Mouse (Mus musculus) stomach, embryonic 15.5 days (tissue): ENCODE results near the gene Tshr. TPM values are rescaled to one million over a fixed set of nuclear protein-coding genes. Genes with fewer than 3 reads are reported as not detected.

Source experiments
- ATAC-seq: fragments of 200-750 bp; cut with Nextera tagmentation; 2 replicates; pipeline ENCODE4 v1.8.0; 2017; ENCODE audit warnings: low read depth, moderate number of reproducible peaks, moderate TSS enrichment; ENCODE audit not compliant: insufficient read depth, low FRiP score
- H3K27ac ChIP-seq: fragments of 300-500 bp; sonication (generic); 2 replicates; pipeline ENCODE4 v1.5.1; 2015; ENCODE audit warnings: mild to moderate bottlenecking, inconsistent platforms
- H3K27me3 ChIP-seq: fragments of 300-500 bp; sonication (generic); replicated peaks from 2 replicates; pipeline ENCODE4 v1.6.1; 2015; ENCODE audit warnings: inconsistent platforms
- H3K36me3 ChIP-seq: fragments of 300-500 bp; sonication (generic); 2 replicates; pipeline ENCODE4 v1.6.1; 2015; ENCODE audit warnings: inconsistent platforms
- H3K4me1 ChIP-seq: fragments of 300-500 bp; sonication (generic); 2 replicates; pipeline ENCODE4 v1.6.1; 2015; ENCODE audit warnings: inconsistent platforms
- H3K4me2 ChIP-seq: fragments of 300-500 bp; sonication (generic); 2 replicates; pipeline ENCODE4 v1.6.1; 2015; ENCODE audit warnings: mild to moderate bottlenecking, inconsistent platforms
- H3K4me3 ChIP-seq: fragments of 300-500 bp; sonication (generic); replicated peaks from 2 replicates; pipeline ENCODE4 v1.5.1; 2015; ENCODE audit warnings: inconsistent platforms
- H3K9ac ChIP-seq: fragments of 300-500 bp; sonication (generic); 2 replicates; pipeline ENCODE4 v1.6.1; 2015; ENCODE audit warnings: inconsistent platforms
- H3K9me3 ChIP-seq: fragments of 300-500 bp; sonication (generic); 2 replicates; pipeline ENCODE4 v1.6.1; 2016; ENCODE audit warnings: inconsistent platforms
- WGBS: fragments of 180-500 bp; shearing (Covaris S2); methylation state at CpG from one replicate; pipeline ENCODE4 v1.1.7; 2015; 5-methylcytosine and 5-hydroxymethylcytosine counted together
- polyA plus RNA-seq: library from polyadenylated mRNA; unstranded; fragments of >200 nt; fragmentation: Nextera tagmentation; extraction: Ambion mirVana; gene quantifications from 2 replicates; pipeline ENCODE4 v1.2.1, GENCODE M21; 2015

Tshr gene
- polyA plus RNA-seq, 1 experiment from 2014 or later, result 0.63 TPM

DNA sequence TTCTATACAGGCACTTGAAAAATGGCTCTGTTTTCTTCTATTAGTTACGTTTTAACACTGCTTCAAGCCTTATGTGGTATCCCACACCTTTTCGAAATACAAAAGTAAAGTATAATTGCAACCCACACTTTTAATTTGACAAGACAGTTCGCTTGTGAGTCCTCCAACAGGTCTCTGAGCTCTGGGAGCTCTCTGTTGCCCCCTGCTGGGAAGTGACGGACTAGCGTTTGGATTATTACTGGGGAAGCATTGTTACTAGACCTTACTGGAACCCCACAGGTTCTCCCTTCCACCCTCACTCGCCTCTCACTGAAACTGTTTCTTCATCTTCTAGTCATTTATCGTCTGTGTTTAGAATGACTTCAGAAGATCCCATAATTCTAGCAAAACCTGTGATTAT, 34.4 kb downstream of the Tshr start:
- H3K4me3 ChIP-seq, result no peak overlapping the region
- H3K4me1 ChIP-seq, result no peaks in the 10 kb centered on the region
- H3K27me3 ChIP-seq, result no peaks in the 10 kb centered on the region
- no peaks in the 10 kb centered on the region for H3K9me3 ChIP-seq
- H3K36me3 ChIP-seq, result no peaks in the 10 kb centered on the region
- no peak overlapping the region for H3K4me2 ChIP-seq
- no peak overlapping the region for H3K9ac ChIP-seq
- no peak for ATAC-seq
- no peak overlapping the region for H3K27ac ChIP-seq
- WGBS, result 49% methylated on average over 7 of the region's 7 CpGs

DNA sequence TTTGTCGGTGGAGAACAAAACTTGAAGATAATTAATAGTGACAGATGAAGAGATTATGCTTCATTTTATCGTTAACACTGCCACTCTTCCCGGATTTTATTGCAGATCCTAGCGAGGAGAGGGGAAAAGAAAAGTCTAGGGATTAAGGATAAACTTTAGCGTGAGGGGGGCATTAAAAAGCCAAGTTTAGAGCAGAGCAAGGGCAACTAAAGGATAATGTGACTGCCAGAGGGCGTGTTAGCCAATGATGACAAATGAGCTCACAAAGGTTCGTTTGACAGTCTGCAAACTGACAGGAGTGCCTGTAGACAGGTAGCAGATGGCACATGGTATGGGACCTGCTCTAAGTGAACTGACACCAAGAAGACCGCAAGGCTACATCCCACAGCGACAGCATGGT, 36.9 kb downstream of the Tshr start:
- Histone ChIP-seq H3K9me3 (no peaks in the 10 kb centered on the region), H3K27ac (no peak overlapping the region), H3K36me3 (no peaks in the 10 kb centered on the region), H3K9ac (no peak overlapping the region), H3K4me2 (no peak overlapping the region), H3K4me3 (no peak overlapping the region), H3K27me3 (no peaks in the 10 kb centered on the region), H3K4me1 (no peaks in the 10 kb centered on the region)
- 45% methylated on average over 9 of the region's 9 CpGs for WGBS
- no peak for ATAC-seq

DNA sequence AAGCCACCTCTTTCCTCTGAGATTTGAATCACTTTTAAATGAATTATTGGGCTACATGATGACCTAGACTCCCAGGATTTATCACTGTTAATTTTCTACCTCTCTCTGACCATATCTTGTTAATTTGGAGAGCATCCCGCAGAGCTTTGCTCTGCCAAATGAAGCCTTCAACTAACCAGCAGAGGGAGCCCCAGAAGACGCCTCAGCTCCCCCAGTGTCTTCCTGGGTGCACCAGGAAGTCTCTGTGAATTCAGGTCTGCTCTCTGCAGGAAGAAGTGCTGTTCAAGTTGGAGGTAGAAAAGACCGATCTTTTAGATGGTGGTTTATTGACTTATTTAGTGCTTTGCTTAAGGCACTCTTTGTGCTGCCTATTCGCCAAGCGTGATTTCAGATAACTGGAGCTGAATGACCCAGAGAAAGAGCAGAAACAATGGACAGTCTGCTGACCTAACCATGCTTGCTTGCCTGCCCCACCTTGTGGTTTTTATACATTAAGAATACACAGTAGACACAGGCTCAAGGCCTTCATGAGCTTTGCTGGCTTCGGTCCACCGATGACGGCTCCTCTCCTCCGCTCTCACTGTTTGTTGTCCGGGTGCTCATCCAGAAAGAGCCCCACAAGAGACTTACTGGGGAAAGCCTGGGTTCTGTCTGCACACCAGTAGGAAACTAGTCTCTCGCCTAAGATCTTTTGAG, 38.9 kb downstream of the Tshr start:
- WGBS, result 69% methylated on average over 11 of the region's 11 CpGs
- Histone ChIP-seq H3K36me3 (no peaks in the 10 kb centered on the region), H3K4me3 (no peak overlapping the region), H3K9me3 (no peaks in the 10 kb centered on the region), H3K27ac (peak overlapping the region; percentile 31; the same call in 1 of the 2 replicates), H3K9ac (no peak overlapping the region), H3K4me1 (no peaks in the 10 kb centered on the region), H3K4me2 (0 out of 2 replicates have a peak overlapping the region, but pooled peaks have one; percentile 5), H3K27me3 (no peaks in the 10 kb centered on the region)
- ATAC-seq, result no peak; the same call in 1 of the 2 replicates

DNA sequence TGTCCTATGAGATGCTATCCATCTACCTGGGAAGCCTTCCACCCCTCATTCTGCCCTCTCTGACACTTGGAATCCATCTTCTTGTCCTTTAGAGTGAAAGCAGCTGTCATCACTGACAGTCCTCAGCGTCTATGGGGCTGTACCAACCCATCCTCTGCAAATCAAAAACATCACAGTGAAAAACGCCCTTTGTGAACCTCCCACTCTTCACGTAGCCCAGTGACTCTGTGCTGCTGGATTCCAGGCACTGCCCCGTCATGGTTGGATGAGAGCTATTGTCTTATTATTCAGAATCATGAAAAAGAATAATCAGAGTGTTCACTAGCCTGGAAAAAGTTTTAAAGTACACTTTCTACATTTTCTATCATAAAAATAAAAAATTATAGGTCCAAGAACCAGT, 42.1 kb downstream of the Tshr start:
- H3K4me3 ChIP-seq, result no peak overlapping the region

DNA sequence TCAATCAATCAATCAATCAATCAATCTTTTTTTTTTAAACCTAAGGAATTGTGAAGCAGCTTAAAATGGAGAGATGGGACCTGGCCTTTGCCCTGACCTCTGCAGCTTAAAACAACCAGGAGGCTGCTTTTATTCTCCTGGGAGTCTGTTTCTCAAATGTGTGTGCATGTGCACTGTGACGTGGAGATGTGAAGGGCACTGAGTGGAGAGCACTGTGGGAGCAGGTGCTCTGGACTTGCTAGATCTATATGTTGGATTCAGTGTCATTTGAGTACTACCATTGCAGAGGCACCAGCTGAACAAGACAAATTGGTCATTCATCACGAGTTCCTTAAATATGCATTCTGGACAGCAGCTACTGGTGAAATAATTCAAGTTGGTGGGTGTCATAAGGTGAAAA, 42.8 kb downstream of the Tshr start:
- Histone ChIP-seq H3K4me1 (no peaks in the 10 kb centered on the region), H3K9ac (no peak overlapping the region), H3K4me2 (no peak overlapping the region), H3K27me3 (no peaks in the 10 kb centered on the region), H3K9me3 (no peaks in the 10 kb centered on the region), H3K27ac (no peak overlapping the region), H3K36me3 (no peaks in the 10 kb centered on the region), H3K4me3 (no peak overlapping the region)
- WGBS, result 46% methylated on average over 2 of the region's 2 CpGs
- no peak for ATAC-seq

More for the DNA sequence above, 42.1 kb downstream of the Tshr start:
- Histone ChIP-seq H3K27me3 (no peaks in the 10 kb centered on the region), H3K36me3 (no peaks in the 10 kb centered on the region), H3K27ac (no peak overlapping the region), H3K4me2 (no peak overlapping the region), H3K9me3 (no peaks in the 10 kb centered on the region), H3K4me1 (no peaks in the 10 kb centered on the region), H3K9ac (no peak overlapping the region)
- no peak for ATAC-seq
- WGBS, result 37% methylated on average over 4 of the region's 4 CpGs

DNA sequence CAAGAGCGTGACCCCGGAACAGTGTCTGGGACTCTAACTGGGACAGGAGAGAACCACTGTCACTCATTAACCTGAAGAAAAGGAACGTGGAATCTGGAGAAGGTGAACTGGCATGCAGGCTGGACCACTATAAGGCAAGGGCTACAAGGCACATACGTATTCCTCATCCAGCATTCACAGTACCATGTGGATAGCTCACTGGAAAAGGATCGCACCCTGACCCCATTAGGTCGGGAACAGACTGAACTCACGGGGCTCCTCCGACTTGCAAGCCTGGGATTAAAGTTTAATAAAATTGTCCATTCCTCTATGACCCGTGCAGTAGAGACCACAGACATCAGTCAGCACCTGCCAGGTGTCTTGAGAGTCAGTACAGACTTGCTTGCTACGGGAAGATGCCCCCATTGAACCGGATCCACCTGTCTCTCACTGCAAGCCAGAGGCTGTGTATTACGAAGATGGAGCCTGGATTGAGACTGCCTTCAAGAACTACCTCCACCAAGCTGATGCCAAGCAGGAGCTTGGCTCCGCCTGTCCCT, 97.9 kb downstream of the Tshr start:
- no peaks in the 10 kb centered on the region for H3K9me3 ChIP-seq
- no peak for ATAC-seq
- WGBS, result 87% methylated on average over 13 of the region's 13 CpGs

DNA sequence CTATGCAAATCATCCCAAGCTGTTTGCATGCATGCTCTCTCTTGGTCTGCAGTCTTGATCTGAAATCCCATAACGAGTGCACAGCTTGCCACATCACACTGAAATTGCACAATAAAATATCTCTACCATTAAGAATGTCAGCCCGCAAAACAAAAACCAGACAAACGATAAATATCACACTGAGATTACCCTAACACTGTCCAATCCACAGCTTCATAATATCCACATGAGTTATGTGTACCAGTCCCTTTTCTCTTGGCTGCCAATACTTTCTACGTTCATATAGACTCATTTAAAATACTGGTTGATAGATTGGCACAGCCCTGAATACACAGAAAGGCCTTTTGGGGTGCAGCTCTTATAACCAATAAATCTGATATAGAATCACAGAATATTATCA, 102.0 kb downstream of the Tshr start:
- no peak overlapping the region for H3K27ac ChIP-seq
- H3K9me3 ChIP-seq, result no peaks in the 10 kb centered on the region
- no peaks in the 10 kb centered on the region for H3K36me3 ChIP-seq
- 83% methylated on average over 4 of the region's 4 CpGs for WGBS
- no peaks in the 10 kb centered on the region for H3K4me1 ChIP-seq
- H3K4me2 ChIP-seq, result no peak overlapping the region
- no peaks in the 10 kb centered on the region for H3K27me3 ChIP-seq
- H3K4me3 ChIP-seq, result no peak overlapping the region
- ATAC-seq, result no peak
- H3K9ac ChIP-seq, result no peak overlapping the region

More for the DNA sequence above, 97.9 kb downstream of the Tshr start:
- no peaks in the 10 kb centered on the region for H3K27me3 ChIP-seq
- H3K4me3 ChIP-seq, result no peak overlapping the region
- H3K9ac ChIP-seq, result no peak overlapping the region
- no peaks in the 10 kb centered on the region for H3K4me1 ChIP-seq
- H3K4me2 ChIP-seq, result no peak overlapping the region
- H3K36me3 ChIP-seq, result no peaks in the 10 kb centered on the region
- no peak overlapping the region for H3K27ac ChIP-seq

DNA sequence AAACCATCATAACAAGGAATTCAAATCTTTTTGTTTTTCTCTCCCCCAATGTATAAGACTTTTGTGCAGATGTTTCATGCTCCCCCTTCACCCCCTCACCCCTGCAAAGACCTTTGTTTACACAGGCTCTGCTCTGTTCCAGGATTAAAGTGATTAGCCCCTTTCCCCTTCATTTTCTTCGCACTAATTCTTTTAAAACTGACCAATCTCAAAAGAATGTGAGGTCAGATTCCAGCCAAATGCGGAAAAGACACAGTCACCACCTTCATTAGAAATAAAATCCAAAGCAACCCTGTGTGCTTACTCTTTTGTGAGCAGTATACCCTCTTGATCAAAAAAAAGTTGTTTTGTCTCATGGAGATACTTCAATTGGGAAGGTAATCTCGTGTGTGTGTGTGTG, 104.0 kb downstream of the Tshr start:
- no peak overlapping the region for H3K4me2 ChIP-seq
- H3K9me3 ChIP-seq, result no peaks in the 10 kb centered on the region
- no peak overlapping the region for H3K4me3 ChIP-seq
- no peak overlapping the region for H3K9ac ChIP-seq
- no peak for ATAC-seq
- H3K27ac ChIP-seq, result no peak overlapping the region
- H3K27me3 ChIP-seq, result no peaks in the 10 kb centered on the region
- WGBS, result 31% methylated on average over 3 of the region's 3 CpGs
- no peaks in the 10 kb centered on the region for H3K36me3 ChIP-seq
- H3K4me1 ChIP-seq, result no peaks in the 10 kb centered on the region

DNA sequence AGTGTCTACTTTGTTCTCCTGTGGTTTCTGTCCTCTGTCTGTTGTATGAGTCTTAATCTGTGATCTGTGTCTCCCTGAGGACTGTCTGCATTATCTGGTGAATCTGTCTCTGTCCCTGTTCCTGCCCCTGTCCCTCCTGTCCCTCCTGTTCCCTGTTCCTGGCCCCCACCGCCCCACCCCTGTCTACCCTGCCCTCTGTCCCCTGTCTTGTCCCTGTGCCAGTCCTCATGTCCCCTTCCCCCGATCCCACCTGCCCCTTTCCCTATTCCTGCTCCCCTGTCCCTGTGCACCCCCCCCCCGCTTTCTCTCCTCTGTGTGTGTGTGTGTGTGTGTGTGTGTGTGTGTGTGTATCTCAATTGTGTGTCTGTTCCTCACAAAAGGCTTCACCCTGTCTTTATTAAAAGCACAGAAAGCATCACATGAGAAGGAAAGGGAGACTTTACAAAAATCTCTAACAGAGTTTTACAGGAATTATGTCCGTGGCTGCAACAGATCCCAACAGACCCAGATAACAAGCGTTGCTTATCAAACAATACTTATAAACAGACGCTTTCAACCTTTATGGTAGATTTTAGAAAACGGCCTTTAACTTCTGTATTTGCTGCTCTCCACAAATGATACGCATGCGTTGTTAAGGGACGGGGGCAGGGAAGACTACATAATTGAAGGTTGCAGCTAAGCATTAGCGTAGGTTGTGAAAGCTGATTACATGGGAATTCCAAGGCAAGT, 111.3 kb downstream of the Tshr start:
- WGBS, result 43% methylated on average over 11 of the region's 11 CpGs
- no peak for ATAC-seq
- H3K4me3 ChIP-seq, result no peak overlapping the region
- no peaks in the 10 kb centered on the region for H3K36me3 ChIP-seq
- no peaks in the 10 kb centered on the region for H3K4me1 ChIP-seq
- H3K27me3 ChIP-seq, result no peaks in the 10 kb centered on the region
- H3K9ac ChIP-seq, result no peak overlapping the region
- H3K27ac ChIP-seq, result no peak overlapping the region
- no peaks in the 10 kb centered on the region for H3K9me3 ChIP-seq
- no peak overlapping the region for H3K4me2 ChIP-seq

DNA sequence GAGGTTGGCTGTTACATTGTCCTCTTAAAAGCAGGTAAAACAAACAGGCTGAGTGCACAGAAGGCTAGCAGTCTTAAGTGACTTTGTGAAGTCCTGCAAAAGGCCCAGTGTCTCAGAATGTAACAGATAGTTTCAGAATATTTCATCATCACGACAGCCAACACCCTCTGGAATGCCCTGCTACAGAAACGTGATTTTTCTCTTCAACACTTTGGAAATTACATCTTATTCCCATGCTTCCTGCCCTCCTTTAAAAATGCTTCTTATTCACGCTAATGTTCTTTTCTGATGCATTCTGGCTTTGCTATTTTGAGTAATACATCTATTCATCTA, 111.8 kb downstream of the Tshr start:
- H3K27me3 ChIP-seq, result no peaks in the 10 kb centered on the region
- no peaks in the 10 kb centered on the region for H3K36me3 ChIP-seq
- no peak for ATAC-seq
- no peaks in the 10 kb centered on the region for H3K9me3 ChIP-seq
- no peak overlapping the region for H3K4me2 ChIP-seq
- 35% methylated on average over 3 of the region's 3 CpGs for WGBS
- no peak overlapping the region for H3K4me3 ChIP-seq
- no peak overlapping the region for H3K9ac ChIP-seq
- H3K4me1 ChIP-seq, result no peaks in the 10 kb centered on the region
- no peak overlapping the region for H3K27ac ChIP-seq

DNA sequence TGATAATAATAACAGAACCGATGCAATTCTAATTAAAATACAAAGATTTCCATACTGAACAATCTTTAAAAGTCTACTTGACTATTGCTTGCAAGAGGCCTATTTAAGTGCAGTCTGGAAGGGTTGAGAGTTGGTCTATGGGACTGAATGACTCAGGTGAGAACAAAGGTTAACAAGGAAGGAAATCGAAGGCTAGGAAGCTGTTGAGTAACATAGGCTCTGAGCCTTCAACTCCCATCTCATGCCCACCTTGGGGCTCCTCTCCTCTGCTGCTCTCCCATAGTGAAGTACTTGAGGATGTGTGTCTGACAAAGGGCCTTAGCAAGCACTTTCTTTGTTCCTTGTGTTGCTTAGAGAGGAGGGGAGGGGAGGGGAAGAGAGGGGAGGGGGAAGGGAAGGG, 116.1 kb downstream of the Tshr start:
- Histone ChIP-seq H3K4me2 (no peak overlapping the region), H3K27ac (no peak overlapping the region), H3K4me1 (no peaks in the 10 kb centered on the region), H3K27me3 (no peaks in the 10 kb centered on the region), H3K4me3 (no peak overlapping the region), H3K36me3 (no peaks in the 10 kb centered on the region), H3K9me3 (no peaks in the 10 kb centered on the region), H3K9ac (no peak overlapping the region)
- 86% methylated on average over 2 of the region's 2 CpGs for WGBS
- no peak for ATAC-seq

DNA sequence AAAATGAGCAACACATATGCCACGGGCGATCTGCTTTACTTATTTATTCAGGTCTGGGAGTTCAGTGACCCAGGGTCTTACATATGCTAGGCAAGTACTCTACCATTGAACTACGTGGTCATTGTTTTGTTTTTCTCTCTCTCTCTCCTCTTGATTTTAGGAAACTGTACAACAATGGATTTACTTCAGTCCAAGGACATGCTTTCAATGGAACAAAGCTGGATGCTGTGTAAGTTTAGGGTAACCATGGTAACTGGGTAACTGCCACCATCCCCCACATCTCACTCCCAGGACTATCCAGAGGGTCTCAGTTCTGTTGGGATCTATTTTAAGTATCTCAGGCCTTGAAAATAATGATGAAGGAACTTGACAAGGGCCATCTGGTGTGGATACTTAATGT, 127.4 kb downstream of the Tshr start:
- 63% methylated on average over 3 of the region's 3 CpGs for WGBS
- Histone ChIP-seq H3K4me1 (no peaks in the 10 kb centered on the region), H3K27ac (no peak overlapping the region), H3K9me3 (no peaks in the 10 kb centered on the region), H3K27me3 (no peaks in the 10 kb centered on the region), H3K4me3 (no peak overlapping the region), H3K9ac (no peak overlapping the region), H3K4me2 (no peak overlapping the region), H3K36me3 (no peaks in the 10 kb centered on the region)
- ATAC-seq, result no peak
